Mouse (Mus musculus) cerebral cortex, adult 2 months (tissue): ENCODE results near the gene Gm12216.

Experiments used
- WGBS: fragments of 180-500 bp; shearing (Covaris S2); methylation state at CpG from one replicate; pipeline ENCODE4 v1.1.7; 2018; 5-methylcytosine and 5-hydroxymethylcytosine counted together

Gene Gm12216

GRCm38 (mm10) chr11:53821230-53821944 lies 37.7 kb downstream of the Gm12216 start:
- 72% methylated on average over 11 of the region's 11 CpGs for WGBS

DNA sequence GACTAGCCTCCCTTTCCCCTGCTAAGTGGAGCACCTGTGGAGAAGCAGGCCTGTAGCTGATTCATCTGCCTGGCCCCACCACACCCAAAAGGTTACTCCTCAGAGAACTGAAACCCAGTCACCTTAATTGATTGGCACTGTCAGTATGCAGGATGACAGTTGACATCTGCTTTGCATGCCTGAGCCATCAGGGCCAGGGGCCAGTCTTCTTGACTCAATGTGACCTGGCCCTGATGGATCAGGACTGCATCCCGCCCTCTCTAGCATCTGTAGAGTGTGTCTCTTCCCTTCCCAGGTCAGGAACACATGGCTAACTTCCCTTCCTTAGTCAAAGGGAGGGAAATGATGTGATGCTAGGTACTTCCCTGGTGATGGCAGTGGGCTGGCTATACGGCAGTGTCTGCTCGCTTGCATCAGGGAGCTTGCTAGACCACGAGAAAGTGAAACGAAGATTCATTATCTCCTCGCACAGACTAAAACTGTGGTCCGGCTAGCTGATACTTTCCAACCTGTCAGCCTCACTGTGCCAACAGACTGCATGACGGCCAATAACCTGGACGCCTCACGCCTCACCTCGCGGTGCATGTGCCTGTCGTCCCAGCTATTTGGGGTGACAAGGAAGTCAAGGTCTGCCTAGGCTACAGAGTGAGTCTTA lies 38.4 kb downstream of the Gm12216 start:
- WGBS = 95% methylated on average over 13 of the region's 13 CpGs

- WGBS = 97% methylated on average over 6 of the region's 6 CpGs
Observed at GRCm38 (mm10) chr11:53819511-53819910, 39.5 kb downstream of the Gm12216 start.

DNA sequence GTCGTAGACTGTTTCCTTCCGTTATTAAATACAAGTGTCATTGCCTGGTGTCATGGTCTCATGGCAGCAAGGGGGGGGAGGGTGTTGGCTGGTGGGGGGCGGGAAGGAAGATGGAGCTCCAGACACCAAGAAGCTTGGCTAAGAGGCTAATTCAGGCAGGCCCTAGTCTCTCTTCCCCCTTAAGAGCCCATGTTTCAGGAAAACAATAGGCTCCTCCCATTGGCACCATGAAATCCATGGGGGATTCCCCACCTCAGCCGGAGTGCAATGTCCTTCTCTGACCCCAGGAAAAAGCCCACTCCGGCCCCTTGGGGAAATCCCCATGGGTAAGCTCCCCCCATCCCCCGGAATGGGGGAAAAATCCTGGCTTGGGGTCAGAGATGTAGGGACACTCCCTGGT lies 40.3 kb downstream of the Gm12216 start:
- WGBS = 57% methylated on average over 6 of the region's 6 CpGs

GRCm38 (mm10) chr11:53816841-53817375 lies 42.1 kb downstream of the Gm12216 start:
- 94% methylated on average over 5 of the region's 5 CpGs for WGBS

DNA sequence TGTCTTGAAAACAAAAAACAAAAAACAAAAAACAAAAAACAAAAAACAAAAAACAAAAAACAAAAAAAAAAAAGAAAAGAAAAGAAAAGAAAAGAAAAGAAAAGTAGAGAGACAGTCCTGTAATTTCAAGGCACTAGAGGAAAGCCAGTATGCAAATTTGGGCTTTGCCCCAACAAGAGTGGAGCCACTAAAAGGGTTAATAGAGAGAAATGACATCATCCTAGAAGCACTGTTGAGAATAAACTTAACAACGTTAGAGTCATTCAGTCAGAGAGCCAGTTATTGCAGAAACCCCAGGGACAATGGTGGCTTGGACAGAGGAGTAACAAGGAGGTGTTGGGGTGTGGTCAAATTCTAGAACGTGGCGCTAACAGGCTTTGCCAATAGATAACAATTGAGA lies 44.2 kb downstream of the Gm12216 start:
- WGBS = 69% methylated on average over 3 of the region's 3 CpGs

DNA sequence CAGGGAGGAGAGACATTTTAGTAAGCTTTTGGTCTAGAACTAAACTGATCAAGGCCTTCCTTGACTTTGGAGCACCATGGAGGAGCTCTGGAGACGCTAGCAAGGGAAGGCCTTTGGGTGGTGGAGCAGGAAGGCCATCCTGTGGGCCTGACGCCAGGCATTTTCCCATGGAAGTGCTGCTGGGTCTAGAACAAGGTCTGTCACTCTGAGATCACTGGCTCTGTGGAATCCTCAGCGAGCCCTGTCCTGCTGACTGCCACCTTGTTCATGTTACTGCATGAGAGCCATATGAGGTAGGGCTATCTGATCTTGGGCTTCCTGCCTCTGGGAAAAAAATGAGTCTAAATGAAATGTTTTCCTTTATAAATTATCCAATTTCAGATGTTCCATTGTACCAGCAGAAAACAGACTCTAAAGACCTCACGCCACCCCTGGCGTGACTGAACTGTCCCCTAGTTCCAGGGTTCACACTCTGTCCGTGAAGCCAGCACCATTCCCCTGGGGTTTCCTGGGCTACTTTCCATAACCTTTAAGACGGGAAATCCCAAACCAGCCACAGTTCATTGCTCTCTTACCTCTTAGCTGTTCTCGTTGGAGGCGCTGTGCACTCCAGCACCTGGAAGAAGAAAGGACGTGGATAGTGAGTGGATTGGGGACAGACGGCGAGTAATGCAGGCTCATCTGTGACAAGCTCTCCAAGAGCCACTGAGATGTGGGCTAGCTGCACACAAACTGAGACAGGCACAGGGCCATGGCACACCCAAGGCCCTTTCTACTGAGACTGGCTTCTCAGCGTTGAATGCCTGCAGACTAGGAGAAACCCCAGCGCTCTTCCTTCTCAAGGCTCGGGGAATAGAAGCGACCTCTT lies 45.8 kb downstream of the Gm12216 start:
- WGBS = 88% methylated on average over 16 of the region's 16 CpGs

DNA sequence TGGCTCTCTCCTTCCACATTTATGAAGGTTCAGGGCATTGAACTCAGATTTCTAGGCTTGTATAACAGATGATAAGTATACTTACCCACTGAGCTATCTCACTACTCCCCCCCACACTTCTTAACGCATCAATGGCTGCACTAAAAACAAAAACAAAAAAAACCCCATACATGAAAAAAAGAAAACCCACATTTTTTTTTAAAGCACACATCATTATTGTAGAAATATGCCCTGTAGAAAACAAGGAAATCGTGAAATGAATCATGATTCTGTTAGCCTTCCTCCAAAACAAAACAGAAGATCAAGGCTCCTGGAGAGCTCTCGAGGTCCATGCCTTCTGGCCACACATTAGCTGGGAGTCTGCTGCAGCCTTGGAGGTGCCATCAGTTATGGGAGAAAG lies 47.7 kb downstream of the Gm12216 start:
- WGBS = 84% methylated on average over 3 of the region's 3 CpGs

GRCm38 (mm10) chr11:53810749-53811148 lies 48.3 kb downstream of the Gm12216 start:
- 76% methylated on average over 2 of the region's 2 CpGs for WGBS

GRCm38 (mm10) chr11:53810156-53810555 lies 48.9 kb downstream of the Gm12216 start:
- 71% methylated on average over 5 of the region's 5 CpGs for WGBS

DNA sequence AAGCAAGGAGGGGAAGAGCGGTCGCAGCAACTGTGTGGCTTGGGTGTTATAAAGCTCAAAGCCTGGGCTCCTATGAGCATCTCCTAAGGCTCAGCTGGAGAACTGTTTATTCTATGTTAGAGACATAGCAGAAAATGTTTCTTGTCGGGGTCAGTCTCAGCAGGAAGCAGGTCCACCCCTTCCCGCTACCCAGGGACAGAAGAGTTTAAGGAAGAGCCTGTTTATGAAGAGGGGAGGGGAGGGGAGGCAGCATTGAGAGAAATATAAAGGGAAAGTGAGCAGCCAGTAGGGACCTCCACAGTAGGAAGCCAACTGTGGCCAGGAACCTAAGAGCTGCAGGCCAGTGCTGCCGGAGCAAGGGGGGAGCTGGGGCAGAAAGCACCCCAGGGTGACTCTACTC lies 49.7 kb downstream of the Gm12216 start:
- 58% methylated on average over 5 of the region's 5 CpGs for WGBS

GRCm38 (mm10) chr11:53805786-53806185 lies 53.3 kb downstream of the Gm12216 start:
- 77% methylated on average over 9 of the region's 9 CpGs for WGBS

DNA sequence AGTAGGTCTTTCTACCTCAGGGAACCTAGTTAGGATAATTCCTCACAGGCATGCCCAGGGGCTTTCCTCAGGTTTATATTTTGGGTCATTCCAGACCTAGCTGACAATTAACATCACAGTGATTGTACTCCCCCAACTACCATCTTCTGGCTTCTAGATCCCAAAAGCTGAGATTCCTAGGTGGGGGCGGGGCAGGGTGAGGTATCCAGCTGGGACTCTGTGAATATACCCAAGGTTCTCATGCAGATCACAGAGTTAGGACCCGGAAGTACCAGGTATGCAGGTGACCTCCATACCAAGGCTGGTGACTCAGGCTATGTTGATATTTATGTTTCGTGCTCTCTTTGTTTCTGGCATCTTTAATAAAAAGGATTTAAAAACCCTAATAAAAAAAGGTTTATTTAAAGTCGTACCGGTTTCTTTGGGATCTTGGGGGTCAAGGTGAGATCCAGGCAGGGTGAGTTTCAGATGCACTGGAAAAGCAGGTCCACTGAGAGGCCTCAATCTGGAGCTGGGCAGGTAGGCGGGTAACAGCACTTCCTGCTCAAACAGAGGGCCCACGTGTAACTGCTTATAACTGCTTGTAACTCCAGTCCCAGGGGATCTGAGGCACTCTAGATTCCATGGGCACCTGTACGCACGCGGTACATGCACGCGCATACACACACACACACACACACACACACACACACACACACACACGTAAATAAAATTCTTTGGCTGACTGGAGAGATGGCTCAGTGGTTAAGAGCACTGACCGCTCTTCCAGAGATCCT lies 54.3 kb downstream of the Gm12216 start:
- WGBS = 90% methylated on average over 14 of the region's 14 CpGs

- 94% methylated on average over 6 of the region's 6 CpGs for WGBS
Observed at GRCm38 (mm10) chr11:53803494-53803893, 55.6 kb downstream of the Gm12216 start.

GRCm38 (mm10) chr11:53803093-53803492 lies 56.0 kb downstream of the Gm12216 start:
- WGBS = 82% methylated on average over 12 of the region's 12 CpGs

DNA sequence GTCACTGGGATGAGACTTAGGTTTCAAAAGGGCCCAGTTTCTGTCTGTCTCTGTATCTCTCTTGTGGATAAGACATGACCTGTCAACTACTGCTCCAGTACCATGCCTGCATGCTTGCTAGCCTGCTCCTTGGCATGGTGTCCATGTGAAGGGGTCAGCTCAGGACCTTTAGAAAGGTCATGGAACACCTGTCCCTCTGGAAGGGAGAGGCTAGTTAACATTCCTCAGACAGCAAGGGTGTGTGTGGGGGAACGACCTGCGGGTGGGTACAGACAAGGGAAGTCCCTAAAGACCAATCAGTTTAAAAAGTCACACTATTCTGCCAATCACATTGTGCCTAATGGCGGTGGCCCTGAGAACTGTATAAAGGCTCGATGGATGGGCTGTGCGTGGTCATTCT lies 58.1 kb downstream of the Gm12216 start:
- 95% methylated on average over 5 of the region's 5 CpGs for WGBS

GRCm38 (mm10) chr11:53800036-53800435 lies 59.0 kb downstream of the Gm12216 start:
- WGBS = 86% methylated on average over 4 of the region's 4 CpGs

GRCm38 (mm10) chr11:53798041-53798711 lies 60.9 kb downstream of the Gm12216 start:
- WGBS = 90% methylated on average over 10 of the region's 10 CpGs

DNA sequence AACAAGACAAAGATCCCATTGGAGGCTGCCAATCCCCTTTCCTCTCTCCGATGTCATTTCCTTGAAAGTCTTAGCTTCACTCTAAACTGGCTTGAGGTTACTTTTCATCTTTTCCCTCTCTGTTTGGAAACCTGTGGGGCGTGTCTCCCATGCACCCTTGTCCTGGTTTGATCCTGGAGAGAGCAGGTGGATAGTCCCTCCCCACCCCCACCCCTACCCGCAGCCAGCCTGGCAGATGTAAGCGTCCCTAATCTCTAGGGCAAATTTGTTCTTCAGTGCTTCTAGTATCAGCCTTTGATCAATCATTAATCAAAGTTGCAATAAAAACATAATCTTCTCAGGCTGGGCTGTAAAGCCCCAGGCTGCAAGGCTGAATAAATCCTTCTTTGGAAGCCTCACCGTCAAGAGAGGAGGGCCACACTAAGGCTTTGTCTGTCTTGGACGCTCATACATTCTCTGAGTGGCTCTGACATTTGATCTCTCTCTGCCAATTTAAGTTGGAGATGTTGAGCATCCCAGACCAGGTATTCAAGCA lies 61.6 kb downstream of the Gm12216 start:
- WGBS = 63% methylated on average over 6 of the region's 6 CpGs

GRCm38 (mm10) chr11:53796409-53797151 lies 62.5 kb downstream of the Gm12216 start:
- 47% methylated on average over 12 of the region's 12 CpGs for WGBS
